ENCODE assay signal across 9 mouse cellular contexts in genomic region chr19:25445054-25445453, GRCm38 (mm10).
DNase-seq lines count a peak whose midpoint lies in the region; ATAC-seq and TF ChIP-seq lines count a peak whose summit lies in the region.
"Had no signal": no experiment of that assay in that cellular context is flagged by ENCODE, and none has a peak within 500 bp of the region (broad histone marks: within the 10 kb centered on the region; RNA-seq: fewer than 3 reads in every experiment).

No protein-coding gene starts in this region.

- no peak overlapping the region for H3K9ac ChIP-seq in hindbrain, embryonic 12.5 days
- H3K9ac ChIP-seq: embryonic facial prominence, embryonic 12.5 days had no signal

- DNase-seq in hindbrain, embryonic 10.5 days (ENCODE audit: low spot score), result peak; percentile 63
- DNase-seq in T-cell, adult 2 months (ENCODE audit: low spot score), result peak; percentile 22
- peak; percentile 45 to 75 for DNase-seq in cerebellum, postnatal 4 days (ENCODE audit: low spot score in 2 of 2)
- DNase-seq in heart, postnatal 10 days, result peak; percentile 82 to 89
- peak; percentile 72 to 73 for DNase-seq in left cerebral cortex, adult 18-20 months (ENCODE audit: low spot score in 2 of 2)
- DNase-seq in neural tube, embryonic 10.5 days (ENCODE audit: extremely low spot score, low spot score), result peak; percentile 60
- peak; percentile 60 for DNase-seq in thymus, adult 2 months

- H3K27me3 ChIP-seq in hindbrain, embryonic 10.5 days (ENCODE audit: insufficient read depth, poor library complexity, severe bottlenecking), result no peaks in the 10 kb centered on the region
- H3K27me3 ChIP-seq in hindbrain, embryonic 12.5 days, result no peaks in the 10 kb centered on the region
- H3K27me3 ChIP-seq in thymus, adult 2 months (ENCODE audit: control insufficient read depth, insufficient read depth, low read length), result no peaks in the 10 kb centered on the region
- H3K27me3 ChIP-seq: embryonic facial prominence, embryonic 12.5 days had no signal

- intact Hi-C loops in heart, postnatal 10 days (cut with DNase I), result loop anchor here (1.0 kb wide), 1 partner anchor 104 kb away; no protein-coding TSS in a partner anchor

- ATAC-seq in hindbrain, embryonic 12.5 days (ENCODE audit: low FRiP score), result no peak

- H3K27ac ChIP-seq in hindbrain, embryonic 10.5 days, result no peak overlapping the region
- H3K27ac ChIP-seq in hindbrain, embryonic 12.5 days, result no peak overlapping the region
- no peak overlapping the region for H3K27ac ChIP-seq in thymus, adult 2 months (ENCODE audit: control insufficient read depth, insufficient read depth, low read length)
- H3K27ac ChIP-seq: embryonic facial prominence, embryonic 12.5 days had no signal

- 26% methylated on average over 7 of the region's 7 CpGs for WGBS in hindbrain, embryonic 10.5 days
- 25% methylated on average over 7 of the region's 7 CpGs for WGBS in hindbrain, embryonic 12.5 days
- WGBS in thymus, adult 2 months, result 27% methylated on average over 7 of the region's 7 CpGs

- no peaks in the 10 kb centered on the region for H3K9me3 ChIP-seq in hindbrain, embryonic 10.5 days
- H3K9me3 ChIP-seq in hindbrain, embryonic 12.5 days (replicated peaks), result no peaks in the 10 kb centered on the region
- H3K9me3 ChIP-seq: embryonic facial prominence, embryonic 12.5 days had no signal

- H3K4me2 ChIP-seq in hindbrain, embryonic 12.5 days (replicated peaks), result no peak overlapping the region
- H3K4me2 ChIP-seq: embryonic facial prominence, embryonic 12.5 days had no signal

- H3K36me3 ChIP-seq in hindbrain, embryonic 10.5 days, result no peaks in the 10 kb centered on the region
- no peaks in the 10 kb centered on the region for H3K36me3 ChIP-seq in hindbrain, embryonic 12.5 days
- no peaks in the 10 kb centered on the region for H3K36me3 ChIP-seq in thymus, adult 2 months (ENCODE audit: control insufficient read depth, insufficient read depth, low read length)
- H3K36me3 ChIP-seq: embryonic facial prominence, embryonic 12.5 days had no signal

- no peak for TF ChIP-seq CTCF in thymus, adult 2 months (IDR thresholded peaks at IDR 0.05; ENCODE audit: borderline replicate concordance, control insufficient read depth, extremely low read depth, insufficient read depth, low read length, poor library complexity)

- H3K4me1 ChIP-seq in hindbrain, embryonic 10.5 days (replicated peaks), result 0 out of 2 replicates have a peak, but pooled peaks cover under 1% of the 10 kb centered on the region
- H3K4me1 ChIP-seq in hindbrain, embryonic 12.5 days, result 0 out of 2 replicates have a peak, but pooled peaks cover under 1% of the 10 kb centered on the region
- no peaks in the 10 kb centered on the region for H3K4me1 ChIP-seq in thymus, adult 2 months (replicated peaks; ENCODE audit: control insufficient read depth, insufficient read depth, low read length)
- H3K4me1 ChIP-seq: embryonic facial prominence, embryonic 12.5 days had no signal

- TF ChIP-seq POLR2A in thymus, adult 2 months (IDR thresholded peaks at IDR 0.05; ENCODE audit: control insufficient read depth, extremely low read depth, insufficient read depth, low read length, poor library complexity), result no peak

- no peak overlapping the region for H3K4me3 ChIP-seq in hindbrain, embryonic 10.5 days
- H3K4me3 ChIP-seq in hindbrain, embryonic 12.5 days, result no peak overlapping the region
- no peak overlapping the region for H3K4me3 ChIP-seq in thymus, adult 2 months (ENCODE audit: control insufficient read depth, insufficient read depth, low read length)
- H3K4me3 ChIP-seq: embryonic facial prominence, embryonic 12.5 days had no signal

Comparison
In these comparisons a context has a peak if more than half of its experiments do, and no peak if none do; other contexts are left out.
1. DNase-seq: peak in every context shown above with its lines; median percentile 86 in heart, postnatal 10 days; 72 in left cerebral cortex, adult 18-20 months; 63 in hindbrain, embryonic 10.5 days; 60 in cerebellum, postnatal 4 days; 60 in neural tube, embryonic 10.5 days; 60 in thymus, adult 2 months; 22 in T-cell, adult 2 months.